Mouse (Mus musculus) ES-E14 (cell line): ENCODE results near the gene Samd15. TPM values are rescaled to one million over a fixed set of nuclear protein-coding genes. Genes with fewer than 3 reads are reported as not detected.

Source experiments
- DNase-seq: peaks from one replicate; pipeline ENCODE4 v3.0.0-alpha.2; 2013; ENCODE audit warnings: low read depth, low spot score
- H3K27ac ChIP-seq: 2 replicates; pipeline ENCODE4 v1.5.1; 2012; ENCODE audit warnings: low read depth, mild to moderate bottlenecking, low read length, moderate library complexity, mixed read lengths; ENCODE audit not compliant: poor library complexity, insufficient read depth, severe bottlenecking
- H3K36me3 ChIP-seq: 2 replicates; pipeline ENCODE4 v1.6.1; 2012; ENCODE audit warnings: mild to moderate bottlenecking, low read length, moderate library complexity, mixed read lengths; ENCODE audit not compliant: control insufficient read depth, poor library complexity, insufficient read depth, severe bottlenecking
- H3K4me1 ChIP-seq, 2 experiments: fragments of 150-350 bp in 1 of 2; sonication (generic) in 1 of 2; 2 replicates each; pipeline ENCODE4 v1.6.1; 2012; ENCODE audit warnings: low read length in 2 of 2, mild to moderate bottlenecking in 1 of 2, mixed read lengths in 1 of 2; ENCODE audit not compliant: control insufficient read depth in 2 of 2, insufficient read depth in 2 of 2, poor library complexity in 1 of 2
- H3K4me3 ChIP-seq, 2 experiments: fragments of 150-350 bp in 1 of 2; sonication (generic) in 1 of 2; 2 replicates each; pipeline ENCODE4 v1.5.1; 2012; ENCODE audit warnings: low read length in 2 of 2, low read depth in 1 of 2, mild to moderate bottlenecking in 1 of 2, mixed read lengths in 1 of 2; ENCODE audit not compliant: insufficient read depth in 1 of 2, poor library complexity in 1 of 2, severe bottlenecking in 1 of 2
- H3K9ac ChIP-seq: 2 replicates; pipeline ENCODE4 v1.6.1; 2012; ENCODE audit warnings: low read depth, mild to moderate bottlenecking, low read length, mixed read lengths; ENCODE audit not compliant: poor library complexity, insufficient read depth, severe bottlenecking
- H3K9me3 ChIP-seq: fragments of 150-350 bp; sonication (generic); 2 replicates; pipeline ENCODE4 v1.6.1; 2012; ENCODE audit warnings: low read depth, mild to moderate bottlenecking, low read length; ENCODE audit not compliant: control insufficient read depth, insufficient read depth
- CHD2 ChIP-seq: IDR thresholded peaks from 2 replicates; pipeline ENCODE4 v1.6.1; 2014; ENCODE audit warnings: mild to moderate bottlenecking, low read depth, low read length, inconsistent platforms
- HCFC1 ChIP-seq: IDR thresholded peaks from 2 replicates; pipeline ENCODE4 v1.6.1; 2012; ENCODE audit warnings: low read length, inconsistent platforms, borderline replicate concordance; ENCODE audit not compliant: insufficient read depth
- MAFK ChIP-seq: IDR thresholded peaks from 2 replicates; pipeline ENCODE4 v1.6.1; 2014; ENCODE audit warnings: mild to moderate bottlenecking, low read depth, low read length, inconsistent platforms; ENCODE audit not compliant: insufficient read depth
- ZC3H11A ChIP-seq: IDR thresholded peaks from 2 replicates; pipeline ENCODE4 v1.6.1; 2012; ENCODE audit warnings: low read depth, mild to moderate bottlenecking, inconsistent platforms, low read length, borderline replicate concordance
- ZNF384 ChIP-seq: IDR thresholded peaks from 2 replicates; pipeline ENCODE4 v1.6.1; 2012; ENCODE audit warnings: low read depth, low read length, inconsistent platforms
- in situ Hi-C, 2 experiments: fragments of 600-800 bp; cut with MboI; formaldehyde crosslinking; loops; one replicate each; pipeline ENCODE4 v1.15.1; 2025; ENCODE audit warnings: low sequenced_read_pairs in 2 of 2, inconsistent platforms in 1 of 2; ENCODE audit not compliant: unreplicated experiment in 2 of 2
- total RNA-seq: library from RNA; depleted of rRNA; stranded (reverse); fragments of 300-350 nt; gene quantifications from 2 replicates; pipeline ENCODE4 v1.2.3, GENCODE M21; 2012

Samd15 gene
- total RNA-seq, 1 experiment, result 0.98 TPM

DNA sequence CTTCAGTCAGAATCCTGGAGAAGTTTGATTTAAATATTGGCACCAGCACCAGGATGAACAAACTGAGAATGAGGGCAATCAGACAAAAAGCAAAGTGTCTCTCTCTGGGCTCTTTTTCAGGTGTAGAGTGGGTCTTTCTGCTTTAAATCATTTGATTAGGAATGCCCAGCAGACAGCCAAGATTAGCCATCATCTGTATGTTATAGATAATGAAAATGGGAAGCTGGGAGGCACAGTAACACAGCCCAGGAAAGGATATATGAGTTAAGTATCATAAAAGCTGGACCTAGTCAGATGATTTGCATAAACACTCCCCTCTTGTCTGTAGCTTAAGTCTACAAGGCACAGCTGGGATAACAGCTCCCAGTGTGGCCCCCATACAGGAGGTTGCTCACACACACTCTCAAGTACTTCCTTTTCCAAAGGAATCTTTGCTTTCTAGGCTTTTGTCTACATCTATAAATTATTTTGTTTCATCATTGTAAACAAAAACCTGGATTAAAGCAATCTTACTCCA lies 30.9 kb downstream of the Samd15 start:
- no peak overlapping the region for H3K4me3 ChIP-seq
- no peak overlapping the region for H3K27ac ChIP-seq
- H3K9me3 ChIP-seq, result no peaks in the 10 kb centered on the region
- in situ Hi-C loops, result no loop called here
- no peak overlapping the region for H3K9ac ChIP-seq
- no peak for TF ChIP-seq CHD2
- H3K36me3 ChIP-seq, result no peaks in the 10 kb centered on the region
- peaks cover 0 to 3% of the 10 kb centered on the region in 2 experiments; a peak in 1 of 4 replicates for H3K4me1 ChIP-seq
- DNase-seq, result no peak

DNA sequence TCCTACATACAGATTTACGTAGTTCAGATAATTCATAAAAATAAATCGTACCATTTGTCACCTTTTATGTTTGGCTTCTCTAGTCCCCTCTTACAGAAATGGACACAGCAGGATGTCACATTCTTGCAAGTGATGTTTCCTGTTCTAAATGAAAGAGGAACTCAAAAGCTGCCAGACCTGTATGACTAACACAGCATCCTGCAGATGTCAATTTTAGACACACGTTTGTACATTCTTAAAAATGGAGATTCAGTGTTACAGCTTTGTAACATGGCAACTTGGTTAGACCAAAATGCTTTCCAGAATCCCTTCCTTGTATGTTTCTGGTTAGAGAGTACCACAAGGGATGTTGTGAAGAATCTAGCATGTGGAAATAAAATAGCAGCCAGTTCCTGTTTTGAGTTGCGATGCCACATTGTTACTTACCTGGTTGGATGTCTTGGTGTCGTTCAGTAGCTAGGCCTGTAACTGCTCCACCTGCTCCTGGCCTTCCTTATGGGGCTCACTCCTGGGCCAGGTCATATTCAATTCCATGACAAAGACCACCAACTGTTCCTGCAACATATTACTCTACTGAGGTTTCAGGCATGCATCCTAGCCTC lies 37.5 kb downstream of the Samd15 start:
- in situ Hi-C loops, result no loop called here
- Histone ChIP-seq H3K36me3 (peaks cover 17% of the 10 kb centered on the region), H3K9me3 (no peaks in the 10 kb centered on the region), H3K4me3 (no peak overlapping the region), H3K27ac (no peak overlapping the region), H3K4me1 (no peaks in the 10 kb centered on the region), H3K9ac (no peak overlapping the region)
- TF ChIP-seq HCFC1 (no peak), MAFK (no peak), ZNF384 (no peak), ZC3H11A (no peak), CHD2 (no peak)
- DNase-seq, result no peak

GRCm38 (mm10) chr12:87238632-87239031 lies 39.1 kb downstream of the Samd15 start, which contains the start of gene Noxred1:
Gene Noxred1, minus strand, starts transcription at chr12:87238732.
- no peak within 1 kb of the TSS for H3K4me3 ChIP-seq
- DNase-seq, result no peak
- in situ Hi-C loops, result no loop called here
- no peak within 1 kb of the TSS for H3K27ac ChIP-seq
- no peak within 1 kb of the TSS for H3K9ac ChIP-seq
- TF ChIP-seq MAFK (no peak), ZC3H11A (no peak), ZNF384 (no peak), CHD2 (no peak), HCFC1 (no peak)
- H3K36me3 ChIP-seq, result peaks cover 23% of the 10 kb centered on the region
- H3K4me1 ChIP-seq, result no peaks in the 10 kb centered on the region
- no peaks in the 10 kb centered on the region for H3K9me3 ChIP-seq

- Histone ChIP-seq H3K4me1 (no peaks in the 10 kb centered on the region), H3K4me3 (no peak overlapping the region), H3K27ac (no peak overlapping the region), H3K9ac (no peak overlapping the region), H3K36me3 (peaks cover 22% of the 10 kb centered on the region), H3K9me3 (no peaks in the 10 kb centered on the region)
- DNase-seq, result no peak
- no peak for TF ChIP-seq CHD2
- no peak for TF ChIP-seq ZNF384
- no peak for TF ChIP-seq ZC3H11A
- TF ChIP-seq MAFK, result no peak
- no peak for TF ChIP-seq HCFC1
- in situ Hi-C loops, result no loop called here
These were observed 50.6 kb downstream of the Samd15 start for GRCm38 (mm10) chr12:87250161-87250560.

DNA sequence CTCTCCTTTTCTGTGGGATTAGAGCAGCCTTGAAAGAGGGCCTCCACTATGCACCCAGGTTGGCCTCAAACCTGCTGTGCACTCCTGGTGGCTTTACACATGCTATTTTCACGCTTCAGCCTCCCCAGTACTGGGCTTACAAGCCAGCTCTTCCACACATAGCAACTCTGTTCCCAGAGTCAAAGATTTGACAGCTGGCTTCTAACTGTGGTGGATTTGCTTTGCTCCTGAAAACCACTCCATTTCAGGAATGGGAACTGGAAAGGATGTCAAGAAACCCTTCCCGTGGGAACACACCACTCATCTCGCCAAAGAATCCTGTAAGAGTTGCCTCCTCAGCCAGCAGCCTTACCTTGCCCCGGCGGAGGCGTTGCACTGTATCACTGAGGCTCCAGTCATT lies 54.4 kb downstream of the Samd15 start:
- no peak for DNase-seq
- Histone ChIP-seq H3K9ac (no peak overlapping the region), H3K27ac (no peak overlapping the region), H3K4me3 (no peak overlapping the region), H3K4me1 (no peaks in the 10 kb centered on the region), H3K9me3 (no peaks in the 10 kb centered on the region), H3K36me3 (peaks cover 23% of the 10 kb centered on the region)
- in situ Hi-C loops, result no loop called here
- TF ChIP-seq MAFK (no peak), CHD2 (no peak), ZC3H11A (no peak), HCFC1 (no peak), ZNF384 (no peak)
